Mouse (Mus musculus) stomach, postnatal 0 days (tissue): ENCODE results near the gene Hdac6.

Experiments
- CTCF ChIP-seq: IDR thresholded peaks from 2 replicates; pipeline ENCODE4 v1.5.1; 2016; ENCODE audit warnings: antibody characterized with exemption, low read depth, mild to moderate bottlenecking, moderate library complexity
- EP300 ChIP-seq: optimal IDR thresholded peaks from 2 replicates; pipeline ENCODE3; 2016; ENCODE audit warnings: antibody characterized with exemption

GRCm38 (mm10) chrX:7910473-7910872 is 37.2 kb downstream of the Hdac6 start:
- TF ChIP-seq CTCF (peak; percentile 43), EP300 (no peak)
